ENCODE assay signal across 14 mouse cellular contexts in the genomic region with DNA sequence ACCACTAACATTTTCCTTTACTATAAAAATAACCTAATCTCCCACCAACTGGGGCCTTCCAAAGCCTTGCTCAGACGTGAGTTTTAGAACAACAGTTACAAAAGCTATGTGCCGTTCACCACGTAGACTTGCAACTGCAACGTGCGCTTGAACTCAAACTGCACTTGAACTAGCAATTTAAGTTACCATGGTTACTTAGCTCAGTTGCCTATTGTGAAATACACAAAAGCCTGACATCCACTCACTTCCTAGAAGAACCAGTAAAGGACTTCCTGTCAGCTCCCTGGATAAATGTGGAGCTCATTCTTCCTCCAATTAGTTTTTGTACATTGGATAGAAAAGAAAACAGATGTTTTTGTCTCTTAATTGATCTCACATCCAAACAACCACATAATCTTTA.
A peak's percentile ranks its signal among the peaks of the same experiment; 100 is the strongest.
DNase-seq lines count a peak whose midpoint lies in the region; ATAC-seq lines count a peak whose summit lies in the region.
"Had no signal": no experiment of that assay in that cellular context is flagged by ENCODE, and none has a peak within 500 bp of the region (broad histone marks: within the 10 kb centered on the region; RNA-seq: fewer than 3 reads in every experiment).

No protein-coding gene starts in this region.

- H3K9me3 ChIP-seq in embryonic facial prominence, embryonic 11.5 days (replicated peaks; ENCODE audit: control insufficient read depth, low read length) = no peaks in the 10 kb centered on the region
- H3K9me3 ChIP-seq in embryonic facial prominence, embryonic 10.5 days = no peaks in the 10 kb centered on the region
- H3K9me3 ChIP-seq in forebrain, embryonic 13.5 days (replicated peaks) = no peaks in the 10 kb centered on the region
- H3K9me3 ChIP-seq: heart, embryonic 15.5 days had no signal

- no peak overlapping the region for H3K27ac ChIP-seq in embryonic facial prominence, embryonic 11.5 days (replicated peaks; ENCODE audit: low read depth, low read length)
- no peak overlapping the region for H3K27ac ChIP-seq in embryonic facial prominence, embryonic 10.5 days (replicated peaks)
- no peak overlapping the region for H3K27ac ChIP-seq in forebrain, embryonic 13.5 days
- H3K27ac ChIP-seq: heart, embryonic 15.5 days; left cerebral cortex, adult 2 months had no signal

- no peaks in the 10 kb centered on the region for H3K36me3 ChIP-seq in embryonic facial prominence, embryonic 11.5 days (replicated peaks; ENCODE audit: control insufficient read depth, insufficient read depth, low read depth, low read length)
- H3K36me3 ChIP-seq in embryonic facial prominence, embryonic 10.5 days (replicated peaks) = no peaks in the 10 kb centered on the region
- H3K36me3 ChIP-seq in forebrain, embryonic 13.5 days (ENCODE audit: poor library complexity, severe bottlenecking) = no peaks in the 10 kb centered on the region
- H3K36me3 ChIP-seq: heart, embryonic 15.5 days had no signal

- peaks cover 2% of the 10 kb centered on the region; the same call in 1 of the 2 replicates for H3K4me1 ChIP-seq in embryonic facial prominence, embryonic 11.5 days (ENCODE audit: control insufficient read depth, insufficient read depth, low read length)
- peaks cover 10% of the 10 kb centered on the region for H3K4me1 ChIP-seq in embryonic facial prominence, embryonic 10.5 days
- H3K4me1 ChIP-seq in forebrain, embryonic 13.5 days = peaks cover 10% of the 10 kb centered on the region
- H3K4me1 ChIP-seq: heart, embryonic 15.5 days had no signal

- no peak for ATAC-seq in embryonic facial prominence, embryonic 11.5 days (replicated peaks; ENCODE audit: insufficient number of reproducible peaks, low FRiP score, low TSS enrichment, low read depth)
- ATAC-seq in forebrain, embryonic 13.5 days = peak; percentile 89

- H3K9ac ChIP-seq in embryonic facial prominence, embryonic 11.5 days (replicated peaks; ENCODE audit: low read length) = no peak overlapping the region
- H3K9ac ChIP-seq in forebrain, embryonic 13.5 days = no peak overlapping the region
- H3K9ac ChIP-seq: heart, embryonic 15.5 days had no signal

- DNase-seq in embryonic facial prominence, embryonic 11.5 days (ENCODE audit: low spot score) = peak; percentile 36
- DNase-seq in embryonic facial prominence, embryonic 10.5 days (ENCODE audit: low spot score) = no peak
- peak; percentile 41 for DNase-seq in R1 (ENCODE audit: low read depth, low spot score)
- DNase-seq in mesoderm, embryonic 11.5 days (ENCODE audit: low read depth, low spot score) = peak; percentile 29
- no peak for DNase-seq in urinary bladder, postnatal 25 days (ENCODE audit: low spot score)
- no peak for DNase-seq in gastrocnemius, postnatal 4 days (ENCODE audit: low spot score in 2 of 2)
- DNase-seq in right cerebral cortex, adult 2 months (ENCODE audit: low spot score in 2 of 2) = no peak
- DNase-seq: cerebellum, adult 9-11 months; gastrocnemius, postnatal 10 days; kidney, postnatal 36 days had no signal

- no peaks in the 10 kb centered on the region for H3K27me3 ChIP-seq in embryonic facial prominence, embryonic 11.5 days (ENCODE audit: control insufficient read depth, insufficient read depth, low read length)
- peaks cover 8% of the 10 kb centered on the region; the same call in 1 of the 2 replicates for H3K27me3 ChIP-seq in embryonic facial prominence, embryonic 10.5 days (replicated peaks; ENCODE audit: low read depth, poor library complexity, severe bottlenecking)
- H3K27me3 ChIP-seq in forebrain, embryonic 13.5 days = peaks cover 35% of the 10 kb centered on the region
- H3K27me3 ChIP-seq: heart, embryonic 15.5 days had no signal

- H3K4me3 ChIP-seq in embryonic facial prominence, embryonic 11.5 days (ENCODE audit: low read depth, low read length) = no peak overlapping the region
- no peak overlapping the region for H3K4me3 ChIP-seq in embryonic facial prominence, embryonic 10.5 days
- no peak overlapping the region for H3K4me3 ChIP-seq in forebrain, embryonic 13.5 days
- H3K4me3 ChIP-seq: heart, embryonic 15.5 days; left cerebral cortex, adult 2 months had no signal

- 57% methylated on average over 5 of the region's 5 CpGs for WGBS in embryonic facial prominence, embryonic 11.5 days
- WGBS in embryonic facial prominence, embryonic 10.5 days = 70% methylated on average over 5 of the region's 5 CpGs
- 4% methylated on average over 5 of the region's 5 CpGs for WGBS in forebrain, embryonic 13.5 days

- H3K4me2 ChIP-seq in embryonic facial prominence, embryonic 11.5 days (ENCODE audit: low read depth, low read length) = no peak overlapping the region
- H3K4me2 ChIP-seq in forebrain, embryonic 13.5 days = peak overlapping the region; percentile 22
- H3K4me2 ChIP-seq: heart, embryonic 15.5 days; liver, embryonic 11.5 days had no signal

Comparison
In these comparisons a context has a peak if more than half of its experiments do, and no peak if none do; other contexts are left out.
1. DNase-seq: peak in embryonic facial prominence, embryonic 11.5 days (single experiment), R1 (single experiment) and mesoderm, embryonic 11.5 days (single experiment); none in embryonic facial prominence, embryonic 10.5 days (single experiment), urinary bladder, postnatal 25 days (single experiment), gastrocnemius, postnatal 4 days (0 of 2) and right cerebral cortex, adult 2 months (0 of 2).